Mouse (Mus musculus) right cerebral cortex, postnatal 36 days (tissue): ENCODE measurements around the gene Eef1akmt2.

ENCODE experiments used
- DNase-seq, 2 experiments: peaks; one replicate each; pipeline ENCODE4 v3.0.0; 2022; ENCODE audit warnings: low spot score in 2 of 2, mixed read lengths in 1 of 2

The Eef1akmt2 gene

DNA sequence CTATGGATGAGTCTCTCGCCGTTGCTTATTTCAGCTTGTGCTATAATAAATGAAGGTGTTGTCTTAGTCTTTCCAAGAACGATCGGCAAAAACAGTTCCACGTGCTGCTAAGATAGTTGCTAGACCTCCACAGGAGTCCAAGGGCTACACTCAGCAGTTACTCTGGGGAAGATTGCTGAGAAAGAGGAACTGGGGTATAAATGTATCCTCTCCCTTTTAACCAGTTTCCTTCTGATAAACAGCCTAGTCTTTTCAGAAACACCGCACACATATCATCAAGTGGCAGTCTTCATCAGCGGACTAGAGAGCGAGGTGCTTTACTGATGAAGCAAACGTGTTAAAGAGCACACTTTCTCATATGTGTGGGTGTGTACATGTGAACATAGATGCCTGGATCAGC is 13.8 kb upstream of the Eef1akmt2 start:
- no peak for DNase-seq

DNA sequence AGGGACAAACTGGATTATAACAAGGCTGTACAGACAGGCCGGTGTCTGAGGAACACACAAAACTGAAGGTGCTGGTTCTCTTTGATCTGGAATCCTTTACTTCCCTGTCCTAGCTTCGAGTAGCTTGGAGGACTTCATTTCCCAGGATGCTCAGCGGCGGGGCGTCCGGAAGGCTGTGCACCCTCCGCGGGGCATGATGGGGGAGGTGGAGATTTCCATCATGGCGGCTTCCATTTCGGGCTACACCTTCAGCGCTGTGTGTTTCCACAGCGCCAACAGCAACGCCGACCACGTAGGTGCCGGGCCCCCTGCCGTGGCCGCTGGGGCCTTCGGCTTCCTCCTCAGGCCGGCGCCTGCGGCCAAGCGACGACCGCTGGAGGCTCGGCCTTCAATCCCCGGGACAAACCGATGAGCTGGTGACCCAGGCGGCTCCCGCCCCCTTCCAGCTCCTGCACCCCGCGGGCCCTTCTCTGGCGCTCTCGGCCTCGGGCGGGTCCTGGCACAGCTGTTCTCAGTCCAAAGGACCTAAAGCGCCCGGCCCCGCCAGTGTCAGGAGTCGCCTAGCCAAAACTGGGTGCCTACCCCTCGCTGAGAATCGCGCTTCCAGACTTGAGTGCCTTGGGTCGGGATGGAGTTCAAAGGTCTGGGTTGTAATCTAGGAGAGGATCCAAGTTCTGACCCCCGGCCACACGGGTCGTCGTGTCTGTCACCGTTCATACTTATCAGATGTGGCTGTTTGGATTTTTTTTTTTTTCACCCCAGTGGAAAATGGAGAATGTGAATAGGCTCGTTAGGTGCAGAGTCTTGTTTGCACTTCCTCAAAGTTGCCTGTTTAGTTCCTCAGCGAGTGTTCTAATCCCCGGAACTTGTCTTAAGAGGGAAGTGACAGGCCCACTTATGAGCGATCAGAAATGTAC is 6.8 kb upstream of the Eef1akmt2 start, which contains the start of gene Abraxas2:
Abraxas2 (plus strand) TSS at position 184 of the 917 bp plus-strand sequence.
- DNase-seq, result peak; percentile 83 to 88

DNA sequence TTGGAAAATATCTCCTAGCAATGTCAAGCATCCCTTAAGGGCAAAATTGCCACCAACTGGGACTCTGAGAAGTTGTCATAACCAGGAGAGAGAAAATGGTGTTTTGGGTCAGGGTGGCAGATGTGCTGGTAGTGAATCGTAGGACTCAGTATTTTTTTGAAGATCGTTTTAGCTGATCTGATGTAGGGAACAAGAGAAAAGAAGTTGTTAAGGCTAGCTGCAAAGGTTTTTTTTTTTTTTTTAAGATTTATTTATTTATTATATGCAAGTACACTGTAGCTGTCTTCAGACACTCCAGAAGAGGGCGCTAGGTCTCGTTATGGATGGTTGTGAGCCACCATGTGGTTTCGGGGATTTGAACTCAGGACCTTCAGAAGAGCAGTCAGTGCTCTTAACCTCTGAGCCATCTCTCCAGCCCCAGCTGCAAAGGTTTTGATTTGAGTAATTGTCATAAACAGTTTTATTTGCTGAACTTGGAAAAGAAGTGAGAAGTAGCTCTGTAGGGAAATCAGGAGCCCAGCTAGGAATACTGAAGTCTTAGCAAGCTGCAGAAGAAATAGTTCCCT is 5.7 kb upstream of the Eef1akmt2 start:
- DNase-seq, result no peak

DNA sequence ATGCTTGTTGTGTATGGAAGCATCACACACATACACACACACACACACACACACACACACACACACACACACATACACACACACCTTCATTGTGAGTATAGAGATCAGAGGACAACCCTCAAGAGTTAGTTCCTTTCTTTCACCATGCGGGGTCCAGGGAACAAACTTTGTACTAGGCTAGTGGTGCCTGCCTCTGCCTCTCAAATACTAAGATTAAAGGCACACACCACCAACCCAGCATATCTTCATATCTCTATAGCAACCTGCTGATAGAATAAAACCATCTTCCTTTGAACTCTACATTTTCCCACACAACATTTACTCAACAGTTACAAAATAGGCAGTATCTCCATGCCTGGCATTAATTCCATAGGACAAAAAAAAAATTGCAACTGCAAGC is 3.6 kb upstream of the Eef1akmt2 start:
- DNase-seq, result no peak

DNA sequence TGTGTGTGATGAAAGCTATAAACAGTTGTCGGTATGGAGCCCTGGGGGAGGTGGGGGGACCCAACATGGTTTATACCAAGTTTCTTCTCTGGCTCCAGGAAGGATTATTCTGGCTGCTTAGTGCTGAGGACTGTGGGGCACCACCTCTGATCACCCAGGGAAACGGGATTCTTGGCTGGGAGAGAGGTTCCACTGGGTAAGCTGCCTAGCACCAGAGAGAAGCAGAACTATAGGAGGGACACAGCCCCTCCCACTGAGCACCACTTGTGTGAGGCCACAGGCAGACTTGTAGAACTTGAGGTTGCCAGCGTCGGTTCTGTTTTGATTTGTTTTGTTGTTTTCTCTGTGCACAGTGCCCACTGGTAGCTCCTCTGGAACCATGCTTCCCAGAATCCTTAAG is 1.5 kb upstream of the Eef1akmt2 start:
- no peak for DNase-seq

DNA sequence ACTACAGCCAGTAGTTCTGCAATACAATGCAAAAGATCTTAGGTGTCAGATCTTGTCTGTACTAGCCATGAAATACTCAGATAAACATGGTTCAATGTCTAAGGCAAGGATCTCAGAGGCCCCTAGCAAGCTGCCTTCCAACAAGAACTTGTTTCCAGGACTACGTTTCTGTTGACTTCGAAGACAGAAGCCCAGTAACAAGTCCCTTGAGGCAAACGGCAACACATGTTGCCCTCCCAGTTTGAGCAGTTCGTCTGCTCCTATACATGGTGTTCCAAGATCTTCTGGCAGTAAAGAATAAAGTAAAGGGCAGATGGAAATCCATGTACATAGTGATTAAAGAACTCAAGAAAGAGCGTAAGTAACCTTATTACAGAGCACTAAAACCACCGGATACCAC is 888 bp upstream of the Eef1akmt2 start:
- DNase-seq, result no peak

DNA sequence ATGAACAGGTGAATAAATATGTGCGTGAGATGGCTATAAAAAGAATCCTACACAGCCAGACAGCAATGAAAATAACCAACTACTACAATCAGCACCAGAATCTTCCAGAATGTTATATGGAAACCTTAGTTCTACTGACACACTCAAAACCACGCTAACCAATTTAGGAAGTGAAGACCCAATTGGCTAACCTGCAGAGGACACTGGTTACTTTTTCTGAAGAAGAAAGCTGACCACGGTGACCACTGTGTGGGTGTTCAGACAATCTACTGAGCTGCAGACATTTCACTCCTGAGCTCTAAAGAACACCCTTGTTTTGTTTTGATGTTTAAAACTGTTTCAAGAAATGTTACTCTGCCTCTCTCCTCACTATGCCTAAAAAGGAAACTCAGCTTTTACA is 9.3 kb downstream of the Eef1akmt2 start:
- DNase-seq, result no peak

DNA sequence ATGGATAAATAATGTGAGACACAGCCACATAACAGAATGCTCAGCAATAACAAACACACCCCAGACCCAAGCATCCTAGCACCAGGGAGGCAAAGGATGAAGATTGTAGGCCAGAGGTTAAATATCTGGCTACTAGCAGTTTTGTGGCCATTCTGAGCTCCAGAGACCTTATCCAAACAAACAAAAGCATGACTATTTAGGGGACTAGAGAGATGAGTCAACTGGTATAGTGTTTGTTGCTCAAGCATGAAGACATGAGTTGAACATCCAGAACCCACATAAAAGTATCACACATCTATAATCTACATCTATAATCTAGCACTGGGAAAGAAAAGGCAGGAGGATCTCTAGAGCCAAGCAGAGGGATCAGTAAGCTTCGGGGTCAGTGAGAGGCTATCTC is 10.0 kb downstream of the Eef1akmt2 start:
- no peak for DNase-seq

DNA sequence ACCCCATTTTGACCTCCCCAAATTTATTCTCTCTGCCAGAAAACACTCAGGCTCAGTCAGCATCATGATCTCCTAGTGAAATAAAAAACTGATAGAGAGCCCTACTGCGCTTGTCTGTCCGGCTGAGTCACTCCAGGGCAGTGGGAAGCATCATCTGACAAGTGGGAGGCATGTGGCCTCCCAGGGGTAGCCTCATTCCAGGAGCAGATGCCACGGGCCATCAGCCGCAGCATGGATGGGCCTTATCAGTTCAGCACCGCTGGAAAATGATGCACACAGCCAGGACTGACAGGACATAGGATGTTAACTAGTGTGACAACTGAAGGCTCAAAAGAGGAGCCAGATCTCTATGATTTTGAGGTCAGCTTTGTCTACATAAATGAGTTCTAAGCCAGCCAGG is 11.2 kb downstream of the Eef1akmt2 start:
- DNase-seq, result no peak

DNA sequence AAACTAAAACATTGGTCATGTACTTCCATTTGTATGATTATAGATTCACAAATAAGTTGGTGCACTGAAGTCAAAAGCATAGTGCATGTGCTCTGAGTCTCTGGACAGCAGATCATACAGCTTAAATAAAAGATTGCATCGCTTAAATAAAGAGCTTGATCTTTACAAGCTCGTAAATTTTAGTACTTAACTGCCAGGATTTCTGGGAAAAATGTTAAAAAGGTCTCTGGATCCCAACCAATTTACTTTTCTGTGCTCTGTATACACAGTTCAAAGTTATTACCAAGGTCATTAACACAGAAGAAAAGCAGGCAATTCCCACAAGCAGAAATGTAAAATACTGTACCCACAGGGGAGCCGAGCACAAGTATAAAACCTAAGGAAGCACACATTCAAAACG is 21.5 kb downstream of the Eef1akmt2 start:
- no peak for DNase-seq

DNA sequence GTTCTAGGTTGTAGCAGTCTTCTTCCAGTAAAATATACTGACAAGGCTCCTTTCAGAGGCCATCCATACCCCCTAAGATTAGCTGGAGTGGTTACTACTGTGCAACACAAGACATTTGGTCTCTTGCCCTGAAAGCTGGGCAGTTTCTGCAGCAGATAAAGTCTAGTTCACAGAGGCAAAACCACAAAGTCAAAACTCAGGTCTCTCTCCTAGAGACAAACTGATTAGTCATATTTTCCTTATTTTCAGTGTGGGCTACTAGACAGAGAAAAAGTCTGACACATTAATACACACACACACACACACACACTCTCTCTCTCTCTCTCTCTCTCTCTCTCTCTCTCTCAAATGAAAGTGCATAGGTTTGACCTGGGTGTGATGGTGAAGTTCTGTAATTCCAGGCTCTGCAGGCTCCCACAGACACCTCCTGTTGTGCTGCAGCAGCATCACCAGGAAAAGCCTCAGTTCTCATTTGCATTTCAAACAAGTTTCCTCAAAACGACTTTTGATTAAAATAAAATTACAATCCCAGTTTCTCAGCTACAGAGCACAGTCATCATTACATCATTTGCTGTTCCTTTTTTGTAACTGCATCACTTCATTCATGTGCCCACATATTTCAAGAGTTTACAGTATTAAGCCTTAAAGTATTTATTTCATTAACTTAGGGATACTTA is 28.0 kb downstream of the Eef1akmt2 start:
- DNase-seq, result no peak

DNA sequence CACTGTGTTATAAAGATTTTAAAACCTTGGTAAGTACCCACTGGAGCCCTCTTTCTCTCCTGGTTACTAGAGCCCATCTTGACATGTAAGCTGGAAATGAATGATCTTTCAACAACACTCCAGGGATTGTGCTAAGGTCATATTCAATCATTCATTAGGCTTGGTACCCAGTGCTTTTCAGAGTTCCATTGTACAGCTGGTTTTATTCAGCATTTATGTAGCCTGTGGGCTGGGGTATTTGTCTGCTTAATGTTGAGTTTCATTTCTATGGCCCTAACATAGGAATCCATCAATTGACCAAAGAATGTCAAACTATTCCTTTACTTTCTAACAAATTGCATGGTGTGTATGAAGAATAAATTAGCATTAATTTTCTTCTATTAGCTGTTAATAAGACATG is 28.6 kb downstream of the Eef1akmt2 start:
- DNase-seq, result no peak

DNA sequence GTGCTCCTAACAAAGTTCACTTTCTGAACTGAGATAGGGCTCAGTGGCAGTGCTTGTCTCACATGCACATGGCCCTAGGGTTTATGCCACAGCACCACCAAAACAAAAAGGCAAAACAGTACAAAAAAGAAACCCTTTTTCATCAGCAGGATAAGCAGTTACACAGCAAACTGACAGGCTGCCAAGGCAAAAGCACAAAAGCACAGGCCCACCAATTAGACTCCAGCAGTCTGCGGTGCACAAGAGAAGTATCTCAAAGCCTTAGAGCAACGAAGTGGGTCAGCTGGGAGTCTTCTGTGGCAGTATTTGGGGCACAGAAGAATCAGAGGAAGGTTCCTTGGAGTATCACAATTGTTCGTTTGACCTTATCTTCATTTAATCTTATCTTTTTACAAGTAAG is 31.8 kb downstream of the Eef1akmt2 start:
- DNase-seq, result no peak

DNA sequence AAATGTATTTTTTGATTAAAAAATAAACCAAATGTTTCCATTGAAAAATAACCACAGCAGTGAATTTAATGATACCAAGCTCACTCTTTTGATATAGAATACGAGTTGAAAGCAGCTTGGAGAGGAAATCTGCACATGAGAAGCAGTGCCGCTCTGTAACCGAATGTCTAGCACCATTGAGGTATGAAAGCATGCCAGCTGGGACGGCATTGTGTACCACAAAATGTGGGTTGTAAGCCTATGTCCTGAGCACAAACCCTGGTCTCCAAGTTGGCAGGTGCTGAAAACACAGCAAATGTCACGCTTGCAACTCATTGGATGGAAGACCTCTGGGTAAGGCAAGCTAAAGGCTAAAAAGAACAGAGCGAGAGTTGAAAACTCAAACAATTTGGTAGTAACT is 35.4 kb downstream of the Eef1akmt2 start:
- DNase-seq, result no peak

DNA sequence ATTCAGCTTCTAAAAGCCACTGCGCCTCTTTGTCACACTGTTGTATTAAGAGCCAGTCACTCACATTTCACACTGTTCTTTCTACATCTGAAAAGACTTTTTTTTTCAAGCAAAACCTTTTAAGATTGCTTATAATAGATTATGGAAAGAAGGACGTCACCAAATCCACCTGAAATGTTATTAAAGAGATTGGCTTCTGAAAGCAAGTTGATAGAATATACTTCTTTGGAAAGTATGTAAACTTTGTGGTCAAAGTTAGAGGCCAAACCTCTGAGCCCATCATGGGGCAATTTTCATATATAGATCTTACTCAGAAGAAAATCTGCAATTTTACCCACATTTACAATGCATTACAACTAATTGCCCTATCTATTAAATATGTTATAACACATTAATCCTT is 35.9 kb downstream of the Eef1akmt2 start:
- no peak for DNase-seq

DNA sequence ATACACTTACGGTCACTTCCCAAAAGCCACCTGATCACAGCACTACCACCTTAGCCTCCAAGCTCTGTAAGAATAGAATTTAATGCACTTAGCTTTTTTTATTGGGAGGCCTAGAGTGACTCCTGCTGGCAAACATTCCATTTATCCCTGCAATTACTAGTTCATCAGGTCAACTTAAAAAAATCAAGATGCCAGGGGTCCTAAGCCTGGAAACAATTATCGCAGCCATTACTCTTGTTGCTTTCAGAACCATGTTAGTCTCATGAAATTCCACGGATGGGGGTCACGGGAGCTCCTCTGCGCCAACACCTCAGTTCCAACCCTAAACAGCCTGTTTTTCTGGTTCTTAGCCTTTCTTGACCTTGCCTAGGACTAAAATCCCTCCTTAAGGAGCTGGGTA is 37.4 kb downstream of the Eef1akmt2 start:
- no peak for DNase-seq

DNA sequence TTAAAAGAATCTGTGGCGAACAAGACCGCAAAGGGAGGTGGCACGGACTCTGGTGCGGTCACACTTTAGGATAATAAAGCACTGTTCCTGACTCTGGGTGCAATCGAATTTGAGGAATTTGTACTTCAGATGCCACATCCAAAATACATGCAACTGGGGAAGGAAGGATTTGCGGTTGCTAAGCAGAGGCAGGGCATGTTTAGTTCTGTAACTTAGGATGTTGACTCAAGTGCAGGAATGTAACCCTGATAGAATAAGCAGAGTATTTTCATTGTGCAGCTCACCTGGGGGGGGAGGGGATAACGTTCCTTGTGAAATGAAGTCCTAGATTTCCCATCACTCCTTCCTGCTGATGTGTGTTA is 38.4 kb downstream of the Eef1akmt2 start:
- no peak for DNase-seq

DNA sequence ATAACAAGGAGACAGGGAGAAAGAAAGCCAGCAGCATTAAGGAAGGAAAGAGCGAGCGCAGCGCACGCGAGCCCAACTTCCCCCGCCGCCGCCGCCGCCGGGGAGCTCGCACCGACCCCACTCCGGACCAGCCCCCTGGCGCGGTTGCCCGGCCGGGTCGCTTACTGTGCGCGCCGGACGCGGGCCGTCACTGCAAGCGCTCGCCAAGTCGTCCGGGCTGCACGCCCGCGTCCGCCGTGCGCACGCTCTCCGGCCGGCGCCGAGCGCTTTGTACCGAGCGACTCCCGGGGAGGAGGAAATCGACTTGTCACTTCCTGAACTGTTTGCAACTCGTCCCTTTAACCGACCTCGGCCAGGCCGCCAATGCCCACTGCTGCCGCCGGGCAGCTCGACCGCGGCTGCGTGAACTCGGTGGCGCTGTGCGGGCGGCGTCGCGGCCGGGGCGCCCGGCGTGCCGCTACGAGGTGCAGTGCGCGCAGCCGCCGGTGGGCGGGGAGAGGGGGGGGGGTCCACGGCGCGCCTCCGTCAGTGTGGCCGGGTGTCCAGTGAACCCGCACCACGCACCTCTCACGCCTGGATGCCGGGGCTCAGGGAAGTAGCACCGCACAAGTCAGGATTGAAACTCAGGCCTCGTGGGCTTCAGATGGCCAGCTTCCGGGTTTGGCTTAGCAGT is 38.9 kb downstream of the Eef1akmt2 start, which contains the start of gene Fam53b:
Fam53b (minus strand) TSS at position 471 of the 673 bp plus-strand sequence.
- DNase-seq, result peak; percentile 54 to 65

DNA sequence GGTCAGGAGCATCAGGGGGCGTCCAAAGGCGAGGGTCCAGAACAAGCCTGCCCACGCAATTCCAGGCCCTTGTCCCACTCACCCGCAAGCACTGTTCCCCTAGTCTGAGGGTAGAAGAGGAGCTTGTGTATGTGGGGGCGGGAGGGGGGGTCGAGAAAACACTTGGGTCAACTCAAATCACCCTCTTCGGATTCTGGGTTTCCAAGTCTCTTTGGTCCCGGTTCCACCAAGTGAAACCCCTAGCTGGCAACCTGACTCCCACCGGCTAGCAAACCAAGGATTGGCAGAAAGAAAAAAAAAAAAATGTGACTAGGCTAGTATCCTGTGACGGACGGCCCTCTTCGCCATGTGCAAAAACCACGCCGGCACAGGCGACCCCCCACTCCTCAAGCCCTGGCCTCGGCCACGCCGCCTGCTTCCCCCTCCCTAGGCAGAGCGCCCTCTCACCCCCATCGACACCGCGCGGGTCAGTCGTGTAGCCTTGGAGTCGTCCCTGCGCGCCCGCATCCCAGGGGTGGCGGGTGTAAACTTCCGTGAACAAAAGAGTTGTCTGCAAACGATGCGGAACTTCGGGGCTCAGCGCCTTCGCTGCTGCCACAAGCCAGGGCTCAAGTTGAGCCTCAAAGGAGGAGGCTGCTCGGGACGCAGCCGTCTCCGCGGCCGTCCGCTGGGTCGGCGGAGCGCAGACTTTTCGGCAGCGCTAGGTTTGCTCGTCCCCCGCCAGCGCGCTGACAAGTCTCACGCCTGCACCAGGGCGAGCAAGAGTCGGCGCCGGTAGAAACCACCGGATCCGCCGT is 39.7 kb downstream of the Eef1akmt2 start:
- no peak for DNase-seq

DNA sequence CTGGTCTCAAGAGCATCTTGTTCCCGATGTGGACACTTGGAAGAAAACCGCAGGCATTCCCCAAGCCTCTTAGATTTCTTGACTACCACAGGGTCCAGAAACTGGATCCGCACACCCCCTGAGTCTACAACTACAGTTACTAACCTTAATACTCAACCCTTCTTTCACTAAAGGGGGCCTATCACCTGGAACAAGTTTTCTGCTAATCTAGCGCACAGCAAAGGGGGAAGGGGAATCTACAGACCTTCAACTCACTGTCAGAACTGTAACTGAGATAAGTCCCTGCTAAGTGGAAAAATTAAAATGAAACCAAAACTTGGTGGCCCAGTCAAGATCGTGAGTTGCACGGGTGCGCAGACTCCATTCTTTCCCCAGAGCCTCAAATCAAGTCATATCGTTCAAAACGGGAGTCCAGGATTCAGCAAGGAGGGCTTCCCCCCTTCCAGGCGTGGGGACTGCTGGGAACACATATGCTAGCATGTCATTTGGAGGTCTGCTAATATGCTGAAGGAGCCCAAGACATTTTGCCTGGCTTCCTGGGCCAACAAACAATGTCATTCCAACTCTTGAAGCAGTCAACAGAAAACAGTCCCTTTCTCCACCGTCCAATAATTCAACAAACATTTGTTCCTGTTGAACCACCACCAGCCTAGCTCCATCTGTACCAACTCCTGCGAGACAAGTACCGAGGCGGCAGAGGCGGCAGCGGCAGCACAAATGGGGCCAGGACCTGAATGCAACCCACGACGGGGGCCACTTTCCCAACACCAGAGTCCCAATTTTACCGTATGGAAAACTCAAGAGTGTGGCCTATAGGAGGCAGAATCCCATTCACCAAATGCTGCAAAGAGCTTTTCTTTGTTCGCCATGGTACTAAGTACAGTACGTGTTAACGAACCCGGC is 40.5 kb downstream of the Eef1akmt2 start:
- no peak for DNase-seq
